Mouse (Mus musculus) liver, postnatal 0 days (tissue): ENCODE results near the gene Npffr2. TPM values are rescaled to one million over a fixed set of nuclear protein-coding genes. Genes with fewer than 3 reads are reported as not detected.
"Not testable (repeated sequence)": the region's sequence is repeated elsewhere in the genome, so short reads cannot be mapped to it uniquely, and the experiment has no call there.

Experiments used
- ATAC-seq: fragments of 200-750 bp; cut with Nextera tagmentation; 2 replicates; pipeline ENCODE4 v1.8.0; 2017; ENCODE audit warnings: mild to moderate bottlenecking, moderate library complexity
- DNase-seq: peaks from one replicate; pipeline ENCODE4 v3.0.0-alpha.2; 2016
- H3K27ac ChIP-seq: fragments of 300-500 bp; sonication (generic); 2 replicates; pipeline ENCODE4 v1.5.1; 2014; ENCODE audit warnings: antibody characterized with exemption, moderate library complexity, mild to moderate bottlenecking, low read depth
- H3K27me3 ChIP-seq: fragments of 300-500 bp; sonication (generic); 2 replicates; pipeline ENCODE4 v1.6.1; 2014; ENCODE audit warnings: low read length, control low read depth, mixed read lengths; ENCODE audit not compliant: insufficient read depth
- H3K36me3 ChIP-seq: fragments of 300-500 bp; sonication (generic); replicated peaks from 2 replicates; pipeline ENCODE4 v1.6.1; 2014; ENCODE audit warnings: mild to moderate bottlenecking, control low read depth, low read length, moderate library complexity, mixed read lengths; ENCODE audit not compliant: insufficient read depth
- H3K4me1 ChIP-seq: fragments of 300-500 bp; sonication (generic); 2 replicates; pipeline ENCODE4 v1.6.1; 2014; ENCODE audit warnings: antibody characterized with exemption, mild to moderate bottlenecking, control low read depth; ENCODE audit not compliant: insufficient read depth
- H3K4me2 ChIP-seq: fragments of 300-500 bp; sonication (generic); 2 replicates; pipeline ENCODE4 v1.6.1; 2014; ENCODE audit warnings: low read depth, mild to moderate bottlenecking, low read length, moderate library complexity, mixed read lengths
- H3K4me3 ChIP-seq: fragments of 300-500 bp; sonication (generic); 2 replicates; pipeline ENCODE4 v1.5.1; 2014; ENCODE audit warnings: low read depth, low read length
- H3K9ac ChIP-seq: fragments of 300-500 bp; sonication (generic); replicated peaks from 2 replicates; pipeline ENCODE4 v1.6.1; 2014; ENCODE audit warnings: mild to moderate bottlenecking, moderate library complexity
- H3K9me3 ChIP-seq: fragments of 300-500 bp; sonication (generic); 2 replicates; pipeline ENCODE4 v1.6.1; 2016; ENCODE audit warnings: mild to moderate bottlenecking, control low read depth, low read length, mixed read lengths
- CTCF ChIP-seq: sonication (generic); IDR thresholded peaks from 2 replicates; pipeline ENCODE4 v1.5.1; 2016; ENCODE audit warnings: antibody characterized with exemption, low read depth
- EP300 ChIP-seq: IDR thresholded peaks from 2 replicates; pipeline ENCODE4 v1.6.1; 2016; ENCODE audit warnings: antibody characterized with exemption, low read depth, mild to moderate bottlenecking
- WGBS: fragments of 180-500 bp; shearing (Covaris S2); extraction: QIAGEN DNeasy Blood & Tissue Kit; methylation state at CpG from one replicate; pipeline ENCODE4 v1.1.7; 2014; ENCODE audit not compliant: insufficient replicate concordance; 5-methylcytosine and 5-hydroxymethylcytosine counted together
- polyA plus RNA-seq: library from polyadenylated mRNA; unstranded; fragments of >200 nt; fragmentation: Nextera tagmentation; extraction: Ambion mirVana; gene quantifications from 2 replicates; pipeline ENCODE4 v1.2.1, GENCODE M21; 2015

Gene Npffr2
- polyA plus RNA-seq, 1 experiment from 2014 or later: not detected

DNA sequence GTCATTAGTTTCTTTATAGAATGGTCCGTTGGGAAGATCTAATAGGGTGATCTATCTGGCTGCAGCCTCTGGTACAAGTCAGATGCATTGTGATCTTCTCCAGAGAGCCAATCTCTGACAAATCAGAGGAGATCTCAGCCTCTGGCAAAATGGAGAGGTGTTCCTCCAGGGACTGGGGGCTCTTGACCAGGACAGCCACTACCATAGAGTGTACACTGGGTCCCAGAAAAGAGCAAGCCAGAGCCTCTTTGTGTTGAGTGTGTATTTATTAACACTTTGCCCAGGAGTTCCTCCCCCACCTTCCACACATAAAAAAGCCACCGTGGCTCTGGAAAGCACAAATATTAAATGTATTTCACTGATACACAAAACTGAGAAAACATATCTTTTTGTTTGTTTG is 2.2 kb downstream of the Npffr2 start:
- no peak overlapping the region for H3K27ac ChIP-seq
- H3K36me3 ChIP-seq: no peaks in the 10 kb centered on the region
- H3K4me2 ChIP-seq: no peak overlapping the region
- no peaks in the 10 kb centered on the region for H3K27me3 ChIP-seq
- H3K4me1 ChIP-seq: peaks cover 4% of the 10 kb centered on the region; the same call in 1 of the 2 replicates
- 63% methylated on average over 2 of the region's 2 CpGs for WGBS
- H3K9ac ChIP-seq: no peak overlapping the region
- TF ChIP-seq CTCF (no peak), EP300 (no peak)
- H3K9me3 ChIP-seq: no peaks in the 10 kb centered on the region
- DNase-seq (no peak), ATAC-seq (no peak)
- H3K4me3 ChIP-seq: no peak overlapping the region

DNA sequence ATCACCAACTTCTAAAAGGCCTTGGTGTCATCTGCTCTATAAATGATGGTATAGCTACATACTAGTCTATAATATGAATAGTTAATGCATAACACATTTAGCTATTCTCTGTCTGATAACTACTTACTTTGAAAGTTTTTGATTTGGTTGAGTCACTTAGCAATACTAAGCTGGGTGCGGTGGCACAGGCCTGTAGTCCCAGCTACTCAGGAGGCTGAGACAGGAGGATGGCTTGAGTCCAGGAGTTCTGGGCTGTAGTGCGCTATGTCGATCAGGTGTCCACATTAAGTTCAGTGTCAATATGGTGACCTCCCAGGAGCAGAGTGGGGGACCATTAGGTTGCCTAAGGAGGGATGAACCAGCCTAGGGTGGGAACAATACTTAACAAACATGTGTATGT is 8.8 kb downstream of the Npffr2 start:
- Histone ChIP-seq H3K4me3 (no peak overlapping the region), H3K9ac (no peak overlapping the region), H3K9me3 (no peaks in the 10 kb centered on the region), H3K27me3 (no peaks in the 10 kb centered on the region), H3K27ac (no peak overlapping the region), H3K4me2 (no peak overlapping the region), H3K36me3 (no peaks in the 10 kb centered on the region), H3K4me1 (no peaks in the 10 kb centered on the region)
- DNase-seq (no peak), ATAC-seq (no peak)
- WGBS: 89% methylated on average over 3 of the region's 3 CpGs
- TF ChIP-seq CTCF (no peak), EP300 (no peak)

DNA sequence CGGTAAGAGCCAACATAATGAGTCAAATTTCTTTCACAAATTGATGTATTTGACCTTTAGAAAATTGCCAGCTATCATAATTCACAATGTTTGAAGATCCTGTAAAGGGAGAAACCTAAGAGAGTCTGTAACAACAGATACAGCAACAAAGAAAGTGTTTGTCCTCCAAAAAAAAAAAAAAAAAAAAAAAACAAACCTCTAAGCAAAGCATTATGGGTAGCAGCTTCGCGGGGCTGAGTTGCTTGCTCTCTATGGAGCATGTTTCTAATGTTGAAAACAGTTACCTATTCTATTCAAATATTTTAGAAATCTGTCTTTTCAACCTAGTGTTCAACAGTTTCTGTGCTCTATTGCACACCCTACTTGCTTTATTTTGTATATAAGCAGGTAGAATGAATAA is 15.2 kb downstream of the Npffr2 start:
- ATAC-seq (no peak), DNase-seq (no peak)
- H3K4me2 ChIP-seq: no peak overlapping the region
- H3K27ac ChIP-seq: no peak overlapping the region
- no peaks in the 10 kb centered on the region for H3K4me1 ChIP-seq
- no peaks in the 10 kb centered on the region for H3K36me3 ChIP-seq
- no peaks in the 10 kb centered on the region for H3K9me3 ChIP-seq
- TF ChIP-seq EP300: no peak
- no peak for TF ChIP-seq CTCF
- H3K27me3 ChIP-seq: no peaks in the 10 kb centered on the region
- H3K4me3 ChIP-seq: no peak overlapping the region
- no peak overlapping the region for H3K9ac ChIP-seq
- WGBS: 73% methylated on average over 3 of the region's 3 CpGs

DNA sequence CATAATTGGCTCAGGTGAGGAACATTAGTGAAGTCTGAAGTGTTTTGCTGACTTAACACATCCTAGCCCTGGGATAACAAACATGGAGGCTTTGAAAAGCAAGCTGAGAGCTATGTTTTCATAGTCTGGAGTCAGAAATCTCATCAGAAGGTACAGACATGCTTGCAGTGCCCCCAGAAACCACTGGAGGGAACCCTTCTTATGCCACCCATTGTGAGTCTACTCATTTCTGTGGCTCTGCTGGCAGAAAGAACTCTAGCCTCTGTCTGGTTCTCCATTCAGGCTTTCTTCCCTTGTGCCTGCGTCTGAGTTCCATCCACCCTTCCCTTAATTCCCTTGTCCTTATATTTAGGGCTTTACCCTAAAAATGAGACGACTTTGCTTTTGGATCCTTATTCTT is 16.2 kb downstream of the Npffr2 start:
- peak; percentile 67 for DNase-seq

DNA sequence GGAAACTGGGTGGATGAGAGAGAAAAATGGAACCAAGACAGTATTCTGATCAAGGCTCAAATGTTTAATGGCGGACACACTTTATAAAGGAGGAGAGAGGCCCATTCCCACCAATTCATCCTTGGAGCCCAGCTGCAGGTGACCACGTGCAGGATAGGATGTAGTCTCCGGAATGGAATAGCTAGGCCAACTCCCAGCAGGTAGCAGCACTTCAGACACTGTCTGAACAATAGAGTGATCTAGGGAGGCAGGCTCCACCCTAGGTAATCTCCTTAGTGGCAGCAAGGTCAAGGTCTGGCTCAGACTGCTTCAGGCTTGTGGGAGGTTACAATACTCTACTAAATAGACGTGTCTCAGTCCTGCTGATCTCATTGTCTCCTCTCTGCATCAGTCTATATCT is 31.9 kb downstream of the Npffr2 start:
- 38% methylated on average over 4 of the region's 4 CpGs for WGBS

More for the DNA sequence above, 16.2 kb downstream of the Npffr2 start:
- WGBS: 32% methylated on average over 2 of the region's 2 CpGs
- no peaks in the 10 kb centered on the region for H3K9me3 ChIP-seq
- no peak overlapping the region for H3K4me2 ChIP-seq
- H3K4me1 ChIP-seq: no peaks in the 10 kb centered on the region
- no peak overlapping the region for H3K4me3 ChIP-seq
- H3K9ac ChIP-seq: no peak overlapping the region
- H3K27ac ChIP-seq: no peak overlapping the region
- H3K27me3 ChIP-seq: no peaks in the 10 kb centered on the region
- no peaks in the 10 kb centered on the region for H3K36me3 ChIP-seq
- peak; percentile 74 for TF ChIP-seq CTCF
- no peak for TF ChIP-seq EP300
- ATAC-seq: no peak

DNA sequence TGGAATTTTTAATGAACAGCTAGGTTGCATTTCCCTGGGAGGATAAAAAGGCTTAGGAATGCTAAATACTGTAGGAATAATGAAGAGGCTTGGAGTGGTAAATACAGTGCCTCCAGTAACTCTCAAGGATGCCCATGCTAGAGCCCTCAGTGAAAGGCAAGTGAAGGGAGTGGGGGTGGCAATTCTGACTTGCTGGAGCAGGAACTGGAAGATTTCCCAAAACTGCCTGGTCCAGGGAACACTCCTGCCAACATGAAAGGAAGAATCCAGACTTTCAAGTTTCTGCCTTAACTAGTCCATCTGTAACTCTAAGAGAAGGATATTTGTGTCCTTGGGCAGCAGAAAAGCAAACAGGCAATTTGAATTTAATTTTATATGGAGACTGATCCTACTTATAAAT is 34.2 kb downstream of the Npffr2 start:
- H3K36me3 ChIP-seq: no peaks in the 10 kb centered on the region
- no peak overlapping the region for H3K4me2 ChIP-seq
- H3K9ac ChIP-seq: no peak overlapping the region
- H3K4me3 ChIP-seq: no peak overlapping the region
- DNase-seq (no peak), ATAC-seq (no peak)
- no peaks in the 10 kb centered on the region for H3K4me1 ChIP-seq
- H3K27ac ChIP-seq: no peak overlapping the region
- TF ChIP-seq EP300 (no peak), CTCF (no peak)
- no peaks in the 10 kb centered on the region for H3K9me3 ChIP-seq
- no peaks in the 10 kb centered on the region for H3K27me3 ChIP-seq

More for the DNA sequence above, 31.9 kb downstream of the Npffr2 start:
- not testable (repeated sequence) for H3K4me3 ChIP-seq, H3K36me3 ChIP-seq, H3K27ac ChIP-seq, H3K9me3 ChIP-seq, H3K4me2 ChIP-seq, H3K9ac ChIP-seq, H3K4me1 ChIP-seq, DNase-seq, H3K27me3 ChIP-seq, ATAC-seq

DNA sequence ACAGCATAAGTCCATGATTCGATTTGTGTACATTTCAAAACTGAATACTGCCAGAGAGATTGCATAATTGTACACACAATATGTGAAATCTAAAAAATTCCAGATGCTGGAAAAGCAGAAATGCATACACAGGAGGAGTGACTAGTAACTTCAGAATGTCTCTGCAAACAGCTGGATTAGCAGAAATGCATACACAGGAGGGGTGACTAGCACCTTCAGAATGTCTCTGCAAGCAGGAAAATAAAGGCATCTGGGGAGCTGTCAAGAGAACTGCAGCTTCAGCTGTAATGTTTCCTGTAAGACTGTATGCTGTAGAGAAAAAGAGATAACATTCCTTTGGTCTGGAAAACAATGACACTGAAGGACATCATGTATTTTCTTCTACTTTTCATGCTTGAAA is 51.4 kb downstream of the Npffr2 start:
- Histone ChIP-seq H3K36me3 (no peaks in the 10 kb centered on the region), H3K9me3 (no peaks in the 10 kb centered on the region), H3K4me1 (no peaks in the 10 kb centered on the region), H3K27me3 (no peaks in the 10 kb centered on the region), H3K9ac (no peak overlapping the region), H3K4me2 (no peak overlapping the region), H3K27ac (no peak overlapping the region), H3K4me3 (no peak overlapping the region)
- ATAC-seq (no peak), DNase-seq (no peak)
- no peak for TF ChIP-seq EP300
- no peak for TF ChIP-seq CTCF
- WGBS: 71% methylated on average over 1 of the region's 1 CpGs
